Mouse (Mus musculus) C2C12 (cell line): Measurements from ENCODE around the gene Slc26a8.

Source experiments
- CEBPB ChIP-seq: IDR thresholded peaks from one replicate; pipeline ENCODE4 v1.6.1; 2011; ENCODE audit warnings: low read depth, mild to moderate bottlenecking, control low read depth, moderate library complexity
- CTCF ChIP-seq: IDR thresholded peaks from one replicate; pipeline ENCODE4 v1.5.1; 2011; ENCODE audit not compliant: control insufficient read depth, insufficient read depth, insufficient read length
- FOSL1 ChIP-seq: IDR thresholded peaks from one replicate; pipeline ENCODE4 v1.8.0; 2011; ENCODE audit warnings: mild to moderate bottlenecking, low read length; ENCODE audit not compliant: poor library complexity, insufficient read depth, severe bottlenecking
- MAX ChIP-seq: IDR thresholded peaks from one replicate; pipeline ENCODE4 v1.6.1; 2011; ENCODE audit warnings: mild to moderate bottlenecking, control low read depth
- MYOG ChIP-seq: IDR thresholded peaks from one replicate; pipeline ENCODE4 v1.6.1; 2011; ENCODE audit not compliant: control insufficient read depth, insufficient read length; ENCODE audit errors: extremely low read depth
- USF1 ChIP-seq: IDR thresholded peaks from one replicate; pipeline ENCODE4 v1.6.1; 2011; ENCODE audit warnings: low read depth, mild to moderate bottlenecking, control low read depth, moderate library complexity

DNA sequence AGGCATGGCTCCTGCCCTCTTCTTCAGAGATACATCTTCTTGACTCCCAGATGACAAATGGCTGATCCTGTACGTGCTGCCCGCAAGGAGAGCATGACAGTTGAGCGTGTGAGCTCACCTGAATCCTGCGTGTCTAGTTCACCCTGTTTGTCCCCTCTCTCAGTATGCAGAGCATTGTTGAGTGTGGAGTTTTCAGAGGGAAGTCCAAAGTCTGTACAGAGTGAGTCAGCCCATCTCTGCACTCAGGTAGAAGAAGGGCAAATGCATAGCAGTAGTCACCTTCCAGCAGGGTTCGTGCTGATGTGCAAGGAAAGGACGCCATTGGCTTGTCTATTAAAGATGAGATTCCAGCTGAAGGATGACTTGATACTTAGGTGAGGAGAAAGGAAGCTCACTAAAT lies 49.2 kb upstream of the Slc26a8 start:
- TF ChIP-seq USF1 (no peak), CTCF (no peak), MYOG (no peak), MAX (no peak), CEBPB (no peak), FOSL1 (no peak)
